Mouse (Mus musculus) retina, embryonic 14.5 days (tissue): Measurements from ENCODE around the gene Sorbs2.

Experiments used
- DNase-seq: peaks from one replicate; pipeline ENCODE4 v3.0.0-alpha.2; 2015; ENCODE audit warnings: low spot score

The Sorbs2 gene

GRCm38 (mm10) chr8:45755972-45756371 lies 248.4 kb downstream of the Sorbs2 start:
- DNase-seq = no peak

GRCm38 (mm10) chr8:45760622-45761021 lies 253.0 kb downstream of the Sorbs2 start:
- DNase-seq = no peak

- DNase-seq = no peak
Observed at GRCm38 (mm10) chr8:45761053-45761452, 253.5 kb downstream of the Sorbs2 start.

- DNase-seq = no peak
Observed at GRCm38 (mm10) chr8:45762982-45763689, 255.5 kb downstream of the Sorbs2 start.

- DNase-seq = no peak
Observed at GRCm38 (mm10) chr8:45763690-45764342, 256.2 kb downstream of the Sorbs2 start.

- DNase-seq = no peak
Observed at GRCm38 (mm10) chr8:45766138-45766537, 258.6 kb downstream of the Sorbs2 start.

- DNase-seq = no peak
Observed at GRCm38 (mm10) chr8:45774841-45775240, 267.3 kb downstream of the Sorbs2 start.

GRCm38 (mm10) chr8:45775481-45775880 lies 267.9 kb downstream of the Sorbs2 start:
- DNase-seq = no peak

- DNase-seq = no peak
Observed at GRCm38 (mm10) chr8:45776366-45776765, 268.8 kb downstream of the Sorbs2 start.

GRCm38 (mm10) chr8:45776977-45777376 lies 269.4 kb downstream of the Sorbs2 start:
- no peak for DNase-seq

GRCm38 (mm10) chr8:45780585-45780984 lies 273.0 kb downstream of the Sorbs2 start:
- peak; percentile 84 for DNase-seq

GRCm38 (mm10) chr8:45788610-45789009 lies 281.0 kb downstream of the Sorbs2 start:
- peak; percentile 15 for DNase-seq

GRCm38 (mm10) chr8:45794847-45795246 lies 287.3 kb downstream of the Sorbs2 start:
- peak; percentile 30 for DNase-seq

- DNase-seq = peak; percentile 64
Observed at GRCm38 (mm10) chr8:45796331-45796740, 288.7 kb downstream of the Sorbs2 start.

GRCm38 (mm10) chr8:45799517-45799916 lies 291.9 kb downstream of the Sorbs2 start:
- DNase-seq = no peak

GRCm38 (mm10) chr8:45808597-45808996 lies 301.0 kb downstream of the Sorbs2 start:
- DNase-seq = no peak

- peak; percentile 87 for DNase-seq
Observed at GRCm38 (mm10) chr8:45816765-45817426, 309.3 kb downstream of the Sorbs2 start.

- no peak for DNase-seq
Observed at GRCm38 (mm10) chr8:45821650-45822049, 314.1 kb downstream of the Sorbs2 start.

GRCm38 (mm10) chr8:45829985-45830548 lies 322.5 kb downstream of the Sorbs2 start:
- DNase-seq = no peak

GRCm38 (mm10) chr8:45833896-45834295 lies 326.3 kb downstream of the Sorbs2 start:
- peak; percentile 22 for DNase-seq

GRCm38 (mm10) chr8:45843306-45843705 lies 335.7 kb downstream of the Sorbs2 start:
- DNase-seq = peak; percentile 12

GRCm38 (mm10) chr8:45844097-45844885 lies 336.7 kb downstream of the Sorbs2 start:
- DNase-seq = peak; percentile 54
